Mouse (Mus musculus): ENCODE data around the gene 1700029I15Rik.

Gene 1700029I15Rik

DNA sequence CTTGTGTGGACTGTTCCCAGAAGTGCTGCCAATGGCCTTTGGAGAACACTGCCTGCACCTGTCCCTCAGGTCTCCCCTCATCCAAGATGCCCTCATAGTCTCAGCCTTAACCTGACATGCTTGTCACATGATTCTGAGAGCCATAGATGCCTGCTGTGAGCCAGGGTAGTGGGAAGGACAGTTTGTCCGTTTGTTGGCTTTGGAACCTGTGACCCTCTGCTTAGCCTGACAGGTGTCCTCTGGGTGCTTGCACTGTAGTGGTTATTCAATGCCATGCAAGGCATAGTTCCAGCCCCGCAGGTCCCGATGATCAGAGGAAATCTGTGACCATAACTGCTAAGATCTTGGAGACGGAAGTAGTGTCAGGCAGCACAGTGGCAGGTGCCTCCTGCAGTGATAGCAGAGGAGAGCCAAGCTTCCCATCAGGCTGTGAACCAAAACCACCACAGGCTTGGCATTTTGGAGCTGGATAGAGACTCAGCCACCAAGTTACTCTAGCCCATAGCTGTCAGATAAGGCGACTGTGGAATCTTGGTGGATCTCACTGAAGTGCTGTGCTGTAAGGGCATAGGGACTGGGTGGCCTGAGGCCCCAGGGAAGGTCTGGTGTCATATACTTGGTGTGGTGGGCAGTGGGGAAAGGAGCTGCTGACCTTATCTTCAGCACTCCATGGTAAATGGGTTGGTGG, at the start of gene 1700029I15Rik:
Gene 1700029I15Rik (plus strand): TSS at position 638 of the 688 bp plus-strand sequence.
- in situ Hi-C loops (cut with MboI, MseI): no loop called here

DNA sequence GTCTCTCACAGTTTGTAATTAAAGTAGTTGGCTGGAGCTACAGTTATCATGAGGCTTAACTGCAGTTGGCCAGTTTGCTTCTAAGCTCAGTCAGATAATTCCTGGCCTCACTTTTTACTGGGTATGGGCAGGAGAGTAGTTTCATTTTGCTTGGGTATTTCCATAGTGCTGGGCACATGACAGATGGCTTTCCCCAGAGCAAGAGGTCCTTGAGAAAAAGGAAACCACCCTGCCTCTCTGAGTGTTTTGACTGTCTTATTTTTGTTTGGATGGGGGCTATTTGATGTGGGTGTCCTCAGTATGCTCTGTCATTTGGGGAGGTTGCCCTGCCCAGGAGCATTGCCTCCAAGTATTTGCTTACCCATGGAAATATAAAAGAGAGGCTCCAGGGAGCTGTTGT, 39.9 kb upstream of the 1700029I15Rik start:
- in situ Hi-C loops (cut with MboI, MseI): no loop called here

DNA sequence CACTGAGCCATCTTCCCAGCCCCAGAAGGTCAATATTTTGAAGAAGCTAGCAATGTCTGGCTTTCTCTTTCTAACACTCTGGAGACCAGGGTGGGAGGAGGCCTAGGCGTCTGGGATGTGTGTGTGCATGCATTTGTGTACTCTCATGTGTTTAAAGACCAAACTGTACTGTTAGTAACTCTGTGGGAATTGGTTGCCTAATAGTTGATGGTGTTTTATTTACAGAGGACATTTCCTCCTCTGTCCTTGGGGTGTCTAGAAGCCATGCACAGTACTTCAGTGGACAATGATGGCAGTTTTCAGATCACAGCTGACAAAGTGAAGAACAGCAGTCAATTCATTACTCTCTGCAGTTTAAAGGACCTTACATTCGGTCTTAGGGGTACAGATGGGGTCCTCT, 35.1 kb upstream of the 1700029I15Rik start:
- in situ Hi-C loops (cut with MboI, MseI): loop anchor here (5.0 kb wide), 1 partner anchor 55 kb away; no protein-coding TSS in a partner anchor

DNA sequence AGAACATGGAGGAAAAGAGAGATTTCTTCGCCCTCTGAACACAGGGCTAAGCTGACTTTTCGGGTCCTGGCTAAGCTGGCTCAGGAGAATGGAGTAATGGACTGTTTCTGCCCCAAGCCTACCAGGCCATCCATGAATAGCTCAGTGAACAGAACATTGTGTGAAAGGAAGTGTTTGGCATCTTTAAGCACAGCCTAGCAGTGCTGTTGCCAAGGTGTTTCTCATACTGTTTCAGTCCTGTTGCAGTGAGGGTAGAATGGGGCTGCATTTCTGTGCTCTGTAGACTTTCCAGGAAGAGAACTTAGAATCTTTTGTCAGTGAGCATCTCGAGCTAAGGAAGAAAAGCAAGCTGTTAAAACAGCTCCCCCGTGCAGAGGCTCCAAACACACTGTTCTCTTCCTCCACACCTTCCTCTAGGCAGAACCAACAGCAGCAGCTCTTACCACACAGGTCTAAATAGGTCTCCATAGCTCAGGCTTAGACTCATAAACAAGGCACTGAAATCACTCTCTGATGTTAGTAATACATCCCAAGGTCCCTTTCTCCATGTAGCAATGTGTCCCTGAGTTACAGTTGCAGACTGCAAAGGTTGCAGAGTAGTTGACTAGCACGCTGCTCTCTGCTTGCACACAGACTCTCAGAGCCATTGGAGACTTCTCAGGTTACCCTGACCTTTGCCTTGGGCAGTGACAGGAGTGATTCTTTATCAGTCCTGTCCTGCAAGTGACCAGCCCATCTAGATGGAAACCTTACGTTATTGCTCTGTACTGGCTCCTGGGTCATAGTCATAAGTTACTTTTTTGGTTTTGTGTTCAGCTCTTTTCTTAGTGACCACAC, 32.5 kb upstream of the 1700029I15Rik start:
- in situ Hi-C loops (cut with MboI, MseI): loop anchor here (5.0 kb wide), 1 partner anchor 58 kb away; no protein-coding TSS in a partner anchor

DNA sequence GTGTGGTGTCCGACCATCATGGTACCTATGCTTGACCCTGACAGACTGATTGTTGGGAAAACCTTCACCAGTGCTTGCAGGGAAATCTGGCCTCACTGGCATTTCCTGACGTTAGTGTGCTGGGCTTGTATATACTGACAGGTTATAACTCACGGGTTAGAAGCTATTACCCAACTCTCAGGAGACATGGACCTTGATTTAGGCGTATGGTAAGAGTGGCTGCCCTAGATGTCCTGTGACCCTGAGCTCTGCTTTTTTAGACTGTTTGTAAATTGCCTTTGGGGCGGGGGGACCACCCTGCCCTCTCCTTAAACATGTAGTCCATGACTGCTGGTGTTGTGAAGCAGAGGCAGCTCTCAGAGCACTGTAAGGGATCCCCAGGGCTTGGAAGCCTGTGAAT, 31.7 kb upstream of the 1700029I15Rik start:
- in situ Hi-C loops (cut with MboI, MseI): no loop called here

DNA sequence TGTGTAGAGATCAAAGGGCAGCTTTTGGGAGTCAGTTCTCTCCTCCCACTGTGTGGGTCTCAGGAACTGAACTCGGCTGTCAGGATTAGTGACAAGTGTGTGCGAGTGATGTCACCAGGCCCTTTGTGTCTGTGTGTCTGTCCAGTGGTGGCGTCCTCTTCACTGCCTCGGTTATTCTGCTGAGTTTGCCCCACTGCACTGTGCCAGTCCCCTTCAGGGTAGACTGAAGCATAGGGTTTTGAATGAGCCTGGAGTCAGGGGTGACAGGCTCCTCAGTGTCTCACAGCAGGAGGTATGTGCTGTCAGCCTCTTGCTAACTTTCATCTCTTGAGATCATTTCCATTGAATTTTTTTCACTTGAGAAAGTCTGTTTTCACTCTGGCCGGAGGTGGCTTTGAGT, 28.9 kb upstream of the 1700029I15Rik start:
- in situ Hi-C loops (cut with MboI, MseI): no loop called here

DNA sequence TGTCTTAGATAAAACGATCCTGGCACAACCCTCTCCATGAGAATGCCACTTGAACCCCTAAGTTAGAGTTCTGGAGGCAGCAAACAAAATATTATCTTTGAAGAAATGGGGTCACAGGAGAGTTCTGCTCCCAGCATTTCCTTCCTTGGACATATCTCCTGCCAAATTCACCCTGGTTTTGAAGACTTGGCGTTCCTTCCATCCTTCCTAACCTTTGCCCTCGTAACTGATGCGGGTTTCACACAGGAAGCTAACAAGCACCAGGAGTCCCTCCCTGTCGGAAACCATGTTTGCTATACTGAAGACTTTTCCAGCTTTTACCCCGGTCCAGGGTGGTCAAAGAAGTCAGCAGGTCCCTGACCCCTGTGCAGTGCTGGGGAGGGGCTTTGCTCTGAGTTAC, 28.1 kb upstream of the 1700029I15Rik start:
- in situ Hi-C loops (cut with MboI, MseI): no loop called here

DNA sequence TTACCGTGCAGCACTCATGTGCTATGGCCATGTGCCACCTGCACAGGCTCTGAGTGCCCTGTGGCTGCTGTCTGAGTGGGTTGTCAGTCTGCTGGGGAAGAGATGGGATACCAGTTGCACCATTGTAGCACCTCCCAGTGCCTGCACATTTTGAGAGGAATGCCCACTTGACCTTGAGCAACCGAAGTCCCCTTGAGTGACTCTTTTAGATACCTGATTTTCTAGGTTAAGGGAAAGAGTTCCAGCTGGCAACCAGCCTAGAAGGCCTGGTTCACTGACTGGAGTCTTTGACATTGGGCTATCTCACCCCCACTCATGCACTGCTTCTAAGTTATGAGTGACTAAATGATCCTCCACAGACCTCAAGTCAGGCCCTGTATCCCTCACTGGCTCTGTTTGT, 23.0 kb upstream of the 1700029I15Rik start:
- in situ Hi-C loops (cut with MboI, MseI): no loop called here

DNA sequence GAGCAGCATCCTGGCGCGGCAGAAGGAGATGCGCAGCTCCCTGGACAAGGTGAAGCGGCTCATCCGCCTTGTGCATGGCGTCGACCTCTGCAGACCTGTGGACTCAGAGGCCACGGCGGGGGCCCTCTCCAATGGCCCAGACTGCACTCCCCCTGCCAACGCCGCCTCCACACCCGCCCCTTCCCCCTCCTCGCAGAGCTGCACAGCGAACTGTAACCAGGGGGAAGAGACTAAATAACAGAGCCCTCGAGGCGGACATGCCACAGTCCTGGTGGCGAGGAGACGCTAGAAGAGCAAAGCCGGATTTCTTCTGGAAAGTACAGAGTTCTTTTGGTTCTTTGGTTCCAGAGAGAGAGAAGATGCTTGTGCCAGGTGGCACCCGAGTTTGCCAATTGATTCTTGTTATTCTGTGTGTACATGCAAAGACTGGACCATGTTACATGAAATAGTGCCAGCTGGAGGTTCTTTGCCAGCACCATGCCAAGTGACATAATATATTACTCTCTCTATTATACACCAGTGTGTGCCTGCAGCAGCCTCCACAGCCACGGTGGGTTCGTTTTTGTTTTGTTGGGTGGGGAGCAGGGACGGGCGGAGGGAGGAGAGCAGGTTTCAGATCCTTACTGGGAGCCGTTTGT, 22.0 kb upstream of the 1700029I15Rik start:
- in situ Hi-C loops (cut with MboI, MseI): no loop called here

DNA sequence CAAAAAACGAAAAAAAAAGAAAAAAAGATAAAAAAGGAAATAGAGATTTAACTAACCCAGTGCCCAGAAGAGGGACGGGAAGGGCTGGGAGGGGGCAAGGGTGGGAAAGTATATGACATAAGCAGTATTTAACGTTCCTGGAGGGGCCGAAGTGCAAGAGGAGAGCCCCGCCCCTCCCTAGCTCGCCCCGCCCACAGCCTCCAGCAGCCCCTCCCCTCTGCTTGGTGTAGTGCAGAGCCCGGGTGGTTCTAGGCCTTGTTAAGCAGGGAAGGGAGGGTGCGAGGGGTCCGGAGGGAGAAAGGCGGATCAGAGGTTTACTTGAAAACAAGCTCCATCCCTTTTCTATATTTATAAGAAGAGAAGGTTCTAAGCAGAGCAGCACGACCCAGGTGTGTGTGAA, 21.4 kb upstream of the 1700029I15Rik start:
- in situ Hi-C loops (cut with MboI, MseI): no loop called here

DNA sequence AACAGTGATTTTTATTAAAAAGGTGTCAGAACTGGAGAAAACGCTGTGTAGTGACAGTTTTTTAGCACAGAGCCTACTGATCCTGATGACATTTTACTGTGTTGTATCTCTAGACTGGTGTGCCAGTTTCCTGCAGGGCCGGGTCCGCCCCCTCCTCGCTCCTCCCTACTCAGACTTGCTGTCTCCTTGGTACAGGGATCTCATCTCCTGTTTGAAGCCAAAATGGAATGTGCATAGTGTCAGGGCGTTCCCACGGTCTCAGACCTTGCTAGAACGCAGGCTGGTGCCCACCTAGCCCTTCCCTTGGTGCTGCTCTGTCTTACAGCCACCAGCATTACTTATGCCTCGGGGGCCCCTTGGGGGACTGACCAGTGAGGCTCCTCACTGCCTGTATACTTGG, 20.5 kb upstream of the 1700029I15Rik start:
- in situ Hi-C loops (cut with MboI, MseI): no loop called here

DNA sequence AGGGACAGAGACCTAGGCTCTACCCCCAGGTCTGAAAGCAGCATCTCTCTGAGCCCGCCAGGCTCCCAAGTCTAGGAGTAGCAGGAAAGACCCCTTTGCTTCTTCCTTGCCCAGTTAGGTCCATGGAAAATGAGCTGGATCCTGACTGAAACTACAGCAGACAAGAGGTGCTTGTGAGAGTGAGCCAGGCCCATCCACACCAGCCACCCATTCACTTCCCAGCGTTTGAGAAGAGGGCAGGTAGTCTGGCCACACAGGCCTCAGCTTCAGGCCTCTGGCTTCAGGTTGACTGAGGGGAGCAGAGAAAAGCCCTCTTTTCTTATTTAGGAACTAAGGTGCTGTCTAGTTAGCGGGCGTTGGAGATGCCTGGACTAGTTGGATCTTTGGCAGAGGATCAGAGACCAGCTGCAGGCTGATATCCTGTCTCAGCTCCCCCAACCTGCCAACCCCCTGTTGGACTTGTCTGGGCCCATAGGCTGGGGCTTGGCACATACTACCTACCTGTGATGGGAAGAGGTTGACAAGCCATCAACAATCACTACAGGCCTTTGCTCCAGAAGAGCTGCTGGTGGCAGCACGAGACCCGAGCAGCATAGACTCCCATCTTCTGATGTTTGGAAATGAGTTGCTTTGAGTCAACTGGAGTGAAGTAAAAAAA, 19.6 kb upstream of the 1700029I15Rik start:
- in situ Hi-C loops (cut with MboI, MseI): no loop called here

DNA sequence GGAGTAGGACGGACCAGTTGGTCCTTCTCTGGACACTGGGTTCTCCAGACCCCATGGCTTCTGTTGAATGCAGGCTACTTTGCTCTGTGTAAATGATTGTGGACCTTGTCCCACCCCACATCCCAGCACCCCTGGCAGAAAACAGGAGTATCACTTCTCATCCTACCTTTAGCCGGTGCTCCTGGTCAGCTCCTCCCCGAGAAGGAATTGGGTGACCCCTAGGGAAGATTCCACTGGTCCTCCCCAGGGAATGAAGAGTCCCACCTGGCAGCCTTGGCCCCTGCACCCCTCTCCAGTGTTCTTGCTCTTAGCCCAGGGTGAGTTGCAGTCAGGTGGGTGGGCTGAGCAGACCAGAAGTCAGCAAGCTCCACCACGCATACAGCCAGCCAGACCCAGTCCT, 18.3 kb upstream of the 1700029I15Rik start:
- in situ Hi-C loops (cut with MboI, MseI): no loop called here

DNA sequence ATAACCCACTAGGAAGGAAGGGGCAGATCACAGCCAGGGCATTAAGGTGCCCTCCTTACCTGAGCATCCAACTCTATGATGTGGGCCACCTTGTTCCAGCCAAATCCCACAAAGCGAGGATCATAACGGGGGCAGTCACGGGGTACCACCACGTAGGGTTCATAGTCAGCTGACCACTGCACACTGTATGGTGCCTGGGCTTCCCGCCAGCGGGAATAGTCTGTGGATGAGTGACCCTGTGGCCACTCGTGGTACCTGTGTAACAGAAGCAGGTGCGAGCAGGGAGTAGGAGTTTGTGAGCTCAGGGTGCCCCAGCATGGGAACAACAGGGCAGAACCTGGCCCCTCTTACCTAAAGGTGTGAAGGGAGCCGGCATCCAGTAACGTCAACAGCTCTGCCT, 16.8 kb upstream of the 1700029I15Rik start:
- in situ Hi-C loops (cut with MboI, MseI): no loop called here

DNA sequence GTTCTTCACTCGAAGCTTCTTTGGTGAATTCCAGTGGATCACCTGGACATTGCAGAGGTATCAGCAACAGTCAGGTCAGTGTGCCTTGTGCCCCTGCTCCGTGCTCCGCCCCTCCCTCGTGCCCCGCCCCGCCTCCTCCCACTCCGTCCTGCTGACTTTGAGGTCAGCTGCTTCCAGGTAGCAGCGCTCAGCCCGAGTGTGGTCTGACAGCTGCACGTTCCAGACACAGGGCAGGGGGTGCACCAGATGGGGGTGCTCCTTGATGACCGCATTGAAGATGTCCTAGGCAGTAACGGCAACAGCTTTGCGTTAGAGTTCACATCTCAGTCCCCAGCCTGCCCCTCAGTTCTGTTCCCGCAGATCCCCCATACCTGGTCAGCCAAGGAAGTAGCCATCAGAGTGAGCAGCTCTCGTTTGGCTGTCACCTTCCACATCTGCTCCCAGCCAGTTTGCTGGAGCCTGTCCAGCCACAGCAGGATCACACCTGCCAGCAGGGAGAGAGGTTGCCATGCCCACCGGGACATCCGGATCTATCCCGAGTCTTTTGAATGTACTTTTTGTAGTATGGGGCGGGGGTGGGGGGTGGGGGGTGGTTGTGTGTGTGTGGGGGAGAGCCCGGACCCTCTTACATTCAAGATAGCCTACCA, 14.8 kb upstream of the 1700029I15Rik start:
- in situ Hi-C loops (cut with MboI, MseI): no loop called here

DNA sequence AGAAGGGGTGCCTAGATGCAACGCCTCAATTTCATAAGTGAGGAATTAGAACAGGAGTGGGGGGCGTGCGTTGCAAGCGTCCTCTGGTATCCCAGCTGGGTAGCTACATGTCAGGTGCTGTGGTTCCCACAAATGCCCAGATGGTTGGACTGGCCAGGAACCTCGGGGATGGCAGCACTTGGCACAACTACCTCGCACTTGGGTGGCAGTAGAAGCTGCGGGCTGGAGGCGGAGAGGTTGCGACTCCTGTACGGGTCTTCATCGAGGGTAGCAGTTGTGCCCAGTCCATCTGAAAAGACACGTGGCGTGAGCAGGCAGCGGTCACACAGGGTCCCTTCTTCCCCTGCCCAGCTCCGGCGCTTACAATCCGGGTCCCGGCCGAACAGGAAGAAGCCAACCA, 12.0 kb upstream of the 1700029I15Rik start:
- in situ Hi-C loops (cut with MboI, MseI): no loop called here

DNA sequence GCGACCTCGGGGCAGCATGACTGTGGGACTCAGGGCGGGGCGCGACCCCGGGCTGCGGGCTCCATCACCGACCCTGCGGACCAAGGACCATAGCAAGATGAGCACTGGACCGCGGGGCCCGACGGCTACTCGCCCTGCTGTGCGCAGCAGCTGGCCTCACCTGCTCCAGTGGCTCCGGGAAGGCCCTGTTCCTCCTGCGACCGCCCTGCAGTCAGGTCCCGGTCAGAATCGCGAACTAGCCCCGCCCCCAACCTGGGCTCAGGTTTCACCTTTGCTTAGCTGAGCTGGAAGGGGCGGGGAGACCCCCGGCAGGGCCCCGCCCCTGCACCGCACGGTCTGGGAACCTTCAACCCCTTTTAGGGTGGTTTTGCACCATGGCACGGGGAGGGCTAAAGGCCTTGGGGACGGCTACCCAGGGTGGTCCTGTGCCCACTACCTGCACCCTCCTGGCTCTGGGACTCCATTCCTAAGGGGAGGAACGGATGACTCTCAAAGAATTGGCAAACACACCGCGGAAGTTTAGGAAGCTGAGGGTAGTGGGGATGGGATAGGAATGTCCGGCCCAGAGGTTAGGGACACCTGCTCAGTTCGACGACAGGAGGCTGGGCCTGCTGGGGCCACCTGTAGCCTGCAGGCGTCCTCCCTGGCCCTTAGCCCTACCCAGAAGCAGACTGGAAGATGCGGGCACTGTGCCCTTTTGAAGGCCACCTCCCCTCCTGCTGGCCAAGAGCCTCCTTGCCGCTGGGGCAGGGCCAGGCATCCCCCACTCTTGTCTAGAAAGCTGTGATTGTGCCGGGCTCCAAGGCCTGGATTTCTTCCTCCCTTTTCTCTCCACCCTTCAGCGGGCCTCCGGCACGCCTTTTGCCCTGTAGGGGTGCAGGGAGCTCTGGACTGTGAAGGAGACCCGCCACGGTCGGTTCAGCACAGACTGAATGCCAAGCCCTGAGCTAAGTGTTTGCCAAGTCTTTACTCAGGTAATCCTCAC, 11.2 kb upstream of the 1700029I15Rik start:
- in situ Hi-C loops (cut with MboI, MseI): no loop called here

DNA sequence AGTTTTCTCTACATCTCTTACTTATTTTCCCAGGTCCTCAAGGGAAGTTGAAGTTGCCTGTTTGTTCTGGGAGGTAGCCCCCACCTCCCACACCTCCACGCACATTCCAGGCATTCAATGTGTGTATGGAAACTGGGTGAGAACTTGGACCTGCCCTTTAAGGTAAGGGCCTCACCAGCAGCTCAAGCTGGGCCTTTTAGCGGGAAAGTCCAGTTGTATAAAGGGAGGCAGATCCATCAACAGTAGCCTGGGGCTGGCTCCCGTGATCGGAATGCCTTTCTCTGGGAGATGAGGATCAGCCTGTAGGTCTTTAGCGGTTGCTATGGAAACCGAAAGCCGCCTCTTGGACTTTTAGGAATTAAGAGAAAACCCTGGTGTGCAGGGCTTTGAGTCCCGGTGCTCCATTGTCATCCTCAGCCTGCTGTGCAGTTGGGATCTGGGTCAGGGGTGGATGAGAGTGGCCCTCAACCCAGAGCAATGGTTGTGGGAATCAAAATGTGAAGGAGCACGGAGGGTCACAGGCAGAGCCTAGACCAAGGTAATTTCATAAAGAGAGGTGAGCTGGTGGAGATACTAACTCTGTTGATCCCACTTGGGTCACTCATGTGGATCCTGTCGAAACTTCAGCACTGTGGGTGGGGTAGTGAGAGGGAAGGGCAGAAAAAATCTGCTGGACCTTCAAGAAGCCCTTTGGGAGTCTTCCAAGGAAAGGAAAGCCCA, 10.2 kb upstream of the 1700029I15Rik start:
- in situ Hi-C loops (cut with MboI, MseI): no loop called here

DNA sequence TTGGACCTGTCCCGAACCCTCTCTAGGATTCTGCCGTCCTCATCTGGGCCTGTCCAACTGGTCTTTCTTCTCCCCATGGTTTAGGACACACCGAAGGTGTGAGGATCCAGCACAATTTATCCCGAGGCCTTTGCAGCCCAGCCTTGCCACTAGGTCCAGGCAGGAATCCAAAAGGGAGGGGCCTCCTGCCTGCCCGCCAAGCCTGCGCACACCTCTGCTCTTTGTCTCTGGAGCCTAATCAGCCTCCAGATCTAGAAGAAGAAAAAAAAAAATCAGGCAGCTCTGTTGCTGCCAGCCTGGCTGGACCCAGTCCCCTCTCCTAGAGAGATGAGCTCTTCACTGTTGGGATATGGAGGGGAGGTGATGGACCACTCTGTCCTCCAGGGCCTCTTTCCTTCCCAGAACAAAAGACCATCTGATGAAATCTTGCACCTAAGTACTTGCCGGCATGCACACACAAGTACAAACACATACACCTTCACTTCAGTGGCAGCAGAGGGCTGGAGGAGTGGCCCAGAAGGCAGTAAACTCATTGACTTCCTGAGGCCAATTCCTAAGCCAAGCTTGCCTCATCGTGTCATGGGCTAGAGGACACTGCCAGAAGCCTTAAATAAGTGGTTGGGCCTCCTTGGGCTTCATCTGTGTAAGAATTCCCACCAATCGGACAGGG, 9.4 kb upstream of the 1700029I15Rik start:
- in situ Hi-C loops (cut with MboI, MseI): no loop called here

All from regulatory T cell (primary cell).